Mouse (Mus musculus): ENCODE measurements around the gene Nfib.

- no peak for TF ChIP-seq CTCF (IDR thresholded peaks at IDR 0.05; ENCODE audit: insufficient read depth, low read length)
- TF ChIP-seq POLR2A (IDR thresholded peaks at IDR 0.05; ENCODE audit: borderline replicate concordance, extremely low read depth, low read depth, low read length) = no peak
Observed at GRCm38 (mm10) chr4:82511524-82511923, 194.0 kb downstream of the Nfib start.

Data from lung, adult 2 months (tissue).